Mouse (Mus musculus) midbrain, embryonic 12.5 days (tissue): Measurements from ENCODE around the gene Ubtf. TPM values are rescaled to one million over a fixed set of nuclear protein-coding genes. Genes with fewer than 3 reads are reported as not detected.
"Not testable (repeated sequence)": the region's sequence is repeated elsewhere in the genome, so short reads cannot be mapped to it uniquely, and the experiment has no call there.

Source experiments
- ATAC-seq: fragments of 200-750 bp; cut with Nextera tagmentation; 2 replicates; pipeline ENCODE4 v1.8.0; 2017; ENCODE audit warnings: low read depth, moderate TSS enrichment, moderate library complexity; ENCODE audit not compliant: low FRiP score
- H3K27ac ChIP-seq: fragments of 300-500 bp; sonication (generic); replicated peaks from 2 replicates; pipeline ENCODE4 v1.5.1; 2016; ENCODE audit warnings: mild to moderate bottlenecking
- H3K27me3 ChIP-seq: fragments of 300-500 bp; sonication (generic); 2 replicates; pipeline ENCODE4 v1.6.1; 2016; ENCODE audit warnings: mild to moderate bottlenecking
- H3K36me3 ChIP-seq: fragments of 300-500 bp; sonication (generic); 2 replicates; pipeline ENCODE4 v1.6.1; 2016
- H3K4me1 ChIP-seq: fragments of 300-500 bp; sonication (generic); 2 replicates; pipeline ENCODE4 v1.6.1; 2016
- H3K4me2 ChIP-seq: fragments of 300-500 bp; sonication (generic); replicated peaks from 2 replicates; pipeline ENCODE4 v1.6.1; 2016; ENCODE audit warnings: mild to moderate bottlenecking, moderate library complexity
- H3K4me3 ChIP-seq: fragments of 300-500 bp; sonication (generic); 2 replicates; pipeline ENCODE4 v1.5.1; 2016; ENCODE audit warnings: mild to moderate bottlenecking
- H3K9ac ChIP-seq: fragments of 300-500 bp; sonication (generic); replicated peaks from 2 replicates; pipeline ENCODE4 v1.6.1; 2016; ENCODE audit warnings: mild to moderate bottlenecking, moderate library complexity
- H3K9me3 ChIP-seq: fragments of 300-500 bp; sonication (generic); 2 replicates; pipeline ENCODE4 v1.6.1; 2016; ENCODE audit warnings: mild to moderate bottlenecking
- WGBS: fragments of 180-500 bp; shearing (Covaris S2); methylation state at CpG from one replicate; pipeline ENCODE4 v1.1.7; 2016; 5-methylcytosine and 5-hydroxymethylcytosine counted together
- polyA plus RNA-seq: library from polyadenylated mRNA; unstranded; fragments of >200 nt; fragmentation: Nextera tagmentation; extraction: Ambion mirVana; gene quantifications from 2 replicates; pipeline ENCODE4 v1.2.1, GENCODE M21; 2016

The Ubtf gene
- 102 and 121 TPM in 2 replicates for polyA plus RNA-seq

GRCm38 (mm10) chr11:102319410-102319792 is at the start of gene Ubtf:
Ubtf (minus strand) TSS chr11:102319742.
- no peaks in the 10 kb centered on the region; the same call in 1 of the 2 replicates for H3K27me3 ChIP-seq
- H3K4me2 ChIP-seq: peak within 1 kb of the TSS; percentile 85
- H3K9ac ChIP-seq: peak within 1 kb of the TSS; percentile 100
- peak within 1 kb of the TSS; percentile 100 for H3K4me3 ChIP-seq
- no peaks in the 10 kb centered on the region for H3K9me3 ChIP-seq
- H3K4me1 ChIP-seq: peaks cover 21% of the 10 kb centered on the region
- peak within 1 kb of the TSS; percentile 100 for H3K27ac ChIP-seq
- ATAC-seq: peak; percentile 21; the same call in 1 of the 2 replicates
- peaks cover 12% of the 10 kb centered on the region for H3K36me3 ChIP-seq
- WGBS: under 1% methylated on average over 24 of the region's 25 CpGs

GRCm38 (mm10) chr11:102369263-102369662 is 49.7 kb upstream of the Ubtf start:
- WGBS: 77% methylated on average over 4 of the region's 4 CpGs
- Histone ChIP-seq H3K36me3 (no peaks in the 10 kb centered on the region), H3K27ac (no peak overlapping the region), H3K4me1 (no peaks in the 10 kb centered on the region), H3K27me3 (peaks cover 16% of the 10 kb centered on the region; the same call in 1 of the 2 replicates), H3K9ac (no peak overlapping the region), H3K4me2 (no peak overlapping the region), H3K9me3 (no peaks in the 10 kb centered on the region), H3K4me3 (no peak overlapping the region)
- no peak for ATAC-seq

GRCm38 (mm10) chr11:102368347-102368746 is 48.8 kb upstream of the Ubtf start:
- peaks cover 10% of the 10 kb centered on the region; the same call in 1 of the 2 replicates for H3K27me3 ChIP-seq
- H3K36me3 ChIP-seq: no peaks in the 10 kb centered on the region
- no peak overlapping the region for H3K4me3 ChIP-seq
- no peak overlapping the region for H3K4me2 ChIP-seq
- ATAC-seq: no peak
- no peaks in the 10 kb centered on the region for H3K9me3 ChIP-seq
- H3K27ac ChIP-seq: no peak overlapping the region
- no peak overlapping the region for H3K9ac ChIP-seq
- H3K4me1 ChIP-seq: no peaks in the 10 kb centered on the region
- WGBS: 80% methylated on average over 5 of the region's 5 CpGs

GRCm38 (mm10) chr11:102367504-102368280 is 48.1 kb upstream of the Ubtf start:
- H3K9ac ChIP-seq: no peak overlapping the region
- no peak overlapping the region for H3K4me2 ChIP-seq
- no peak for ATAC-seq
- peaks cover 5% of the 10 kb centered on the region; the same call in 1 of the 2 replicates for H3K27me3 ChIP-seq
- H3K4me1 ChIP-seq: no peaks in the 10 kb centered on the region
- no peaks in the 10 kb centered on the region for H3K36me3 ChIP-seq
- no peaks in the 10 kb centered on the region for H3K9me3 ChIP-seq
- no peak overlapping the region for H3K4me3 ChIP-seq
- no peak overlapping the region for H3K27ac ChIP-seq
- 84% methylated on average over 9 of the region's 9 CpGs for WGBS

- not testable (repeated sequence) for H3K27me3 ChIP-seq, H3K27ac ChIP-seq, H3K9ac ChIP-seq, H3K36me3 ChIP-seq, ATAC-seq, H3K4me2 ChIP-seq, H3K4me3 ChIP-seq, H3K9me3 ChIP-seq, H3K4me1 ChIP-seq
- WGBS: 78% methylated on average over 8 of the region's 8 CpGs
Observed at GRCm38 (mm10) chr11:102366103-102366502, 46.6 kb upstream of the Ubtf start, which contains the start of gene Slc4a1. Slc4a1 (minus strand) TSS chr11:102366203.

GRCm38 (mm10) chr11:102365699-102366098 is 46.2 kb upstream of the Ubtf start:
- no peak for ATAC-seq
- Histone ChIP-seq H3K36me3 (no peaks in the 10 kb centered on the region), H3K9ac (no peak overlapping the region), H3K4me1 (no peaks in the 10 kb centered on the region), H3K27me3 (peaks cover 7% of the 10 kb centered on the region; the same call in 1 of the 2 replicates), H3K4me3 (no peak overlapping the region), H3K9me3 (no peaks in the 10 kb centered on the region), H3K27ac (no peak overlapping the region), H3K4me2 (no peak overlapping the region)
- WGBS: 53% methylated on average over 4 of the region's 4 CpGs

- H3K4me3 ChIP-seq: no peak overlapping the region
- H3K27ac ChIP-seq: no peak overlapping the region
- no peak overlapping the region for H3K9ac ChIP-seq
- no peaks in the 10 kb centered on the region for H3K36me3 ChIP-seq
- WGBS: 74% methylated on average over 14 of the region's 14 CpGs
- no peak for ATAC-seq
- H3K4me1 ChIP-seq: no peaks in the 10 kb centered on the region
- no peaks in the 10 kb centered on the region for H3K9me3 ChIP-seq
- peaks cover 7% of the 10 kb centered on the region; the same call in 1 of the 2 replicates for H3K27me3 ChIP-seq
- H3K4me2 ChIP-seq: no peak overlapping the region
Observed at GRCm38 (mm10) chr11:102364570-102365371, 45.2 kb upstream of the Ubtf start.

GRCm38 (mm10) chr11:102363623-102364022 is 44.1 kb upstream of the Ubtf start:
- Histone ChIP-seq H3K4me1 (no peaks in the 10 kb centered on the region), H3K27me3 (peaks cover 12% of the 10 kb centered on the region; the same call in 1 of the 2 replicates), H3K9me3 (no peaks in the 10 kb centered on the region), H3K9ac (no peak overlapping the region), H3K4me3 (no peak overlapping the region), H3K36me3 (no peaks in the 10 kb centered on the region), H3K4me2 (no peak overlapping the region), H3K27ac (no peak overlapping the region)
- no peak for ATAC-seq
- 42% methylated on average over 2 of the region's 2 CpGs for WGBS

- H3K4me1 ChIP-seq: no peaks in the 10 kb centered on the region
- H3K36me3 ChIP-seq: no peaks in the 10 kb centered on the region
- ATAC-seq: no peak
- no peak overlapping the region for H3K4me2 ChIP-seq
- H3K4me3 ChIP-seq: no peak overlapping the region
- no peak overlapping the region for H3K9ac ChIP-seq
- WGBS: 88% methylated on average over 8 of the region's 8 CpGs
- no peak overlapping the region for H3K27ac ChIP-seq
- peaks cover 12% of the 10 kb centered on the region for H3K27me3 ChIP-seq
- H3K9me3 ChIP-seq: no peaks in the 10 kb centered on the region
Observed at GRCm38 (mm10) chr11:102361776-102362495, 42.4 kb upstream of the Ubtf start.

GRCm38 (mm10) chr11:102358365-102358764 is 38.8 kb upstream of the Ubtf start:
- 79% methylated on average over 10 of the region's 10 CpGs for WGBS
- Histone ChIP-seq H3K36me3 (no peaks in the 10 kb centered on the region), H3K4me1 (no peaks in the 10 kb centered on the region), H3K27me3 (peaks cover 15% of the 10 kb centered on the region), H3K9ac (no peak overlapping the region), H3K4me2 (no peak overlapping the region), H3K27ac (no peak overlapping the region), H3K9me3 (no peaks in the 10 kb centered on the region), H3K4me3 (no peak overlapping the region)
- no peak for ATAC-seq

GRCm38 (mm10) chr11:102356636-102357350 is 37.3 kb upstream of the Ubtf start:
- ATAC-seq: no peak

More at GRCm38 (mm10) chr11:102356636-102357350, 37.3 kb upstream of the Ubtf start:
- H3K36me3 ChIP-seq: no peaks in the 10 kb centered on the region
- peaks cover 19% of the 10 kb centered on the region for H3K27me3 ChIP-seq
- H3K9ac ChIP-seq: no peak overlapping the region
- 75% methylated on average over 31 of the region's 31 CpGs for WGBS
- H3K9me3 ChIP-seq: no peaks in the 10 kb centered on the region
- H3K27ac ChIP-seq: no peak overlapping the region
- no peak overlapping the region for H3K4me3 ChIP-seq
- H3K4me1 ChIP-seq: no peaks in the 10 kb centered on the region
- no peak overlapping the region for H3K4me2 ChIP-seq
